Comparison of ENCODE assay signal across 11 mouse cellular contexts in genomic region chr14:19919789-19920188, GRCm38 (mm10). TPM values are rescaled to one million over a fixed set of nuclear protein-coding genes. Genes with fewer than 3 reads are reported as not detected.
DNase-seq lines count a peak whose midpoint lies in the region; ATAC-seq and TF ChIP-seq lines count a peak whose summit lies in the region.
"Had no signal": no experiment of that assay in that cellular context is flagged by ENCODE, and none has a peak within 500 bp of the region (broad histone marks: within the 10 kb centered on the region; RNA-seq: fewer than 3 reads in every experiment).

No protein-coding gene starts in this region.

- H3K9ac ChIP-seq in lung, embryonic 14.5 days, result no peak overlapping the region
- no peak overlapping the region for H3K9ac ChIP-seq in forebrain, embryonic 15.5 days (replicated peaks)
- H3K9ac ChIP-seq in limb, embryonic 13.5 days, result no peak overlapping the region
- no peak overlapping the region; the same call in 1 of the 2 replicates for H3K9ac ChIP-seq in neural tube, embryonic 14.5 days (replicated peaks; ENCODE audit: low read depth, low read length)
- H3K9ac ChIP-seq: liver, postnatal 0 days; stomach, embryonic 15.5 days had no signal

- intact Hi-C loops in left cerebral cortex, postnatal 4 days (cut with DNase I), result no loop called here

- no peaks in the 10 kb centered on the region for H3K9me3 ChIP-seq in lung, embryonic 14.5 days (ENCODE audit: low read depth, low read length)
- H3K9me3 ChIP-seq in forebrain, embryonic 15.5 days, result no peaks in the 10 kb centered on the region
- H3K9me3 ChIP-seq in limb, embryonic 13.5 days, result peaks cover 8% of the 10 kb centered on the region
- H3K9me3 ChIP-seq in neural tube, embryonic 14.5 days (ENCODE audit: control insufficient read depth, low read length), result no peaks in the 10 kb centered on the region
- H3K9me3 ChIP-seq: stomach, embryonic 15.5 days had no signal

- DNase-seq in lung, embryonic 14.5 days, result no peak
- no peak for DNase-seq in lung, postnatal 25 days (ENCODE audit: low spot score)
- no peak for DNase-seq in left cerebral cortex, postnatal 4 days
- no peak for DNase-seq in adrenal gland, adult 18-20 months (ENCODE audit: low spot score in 2 of 2)
- no peak for DNase-seq in thymus, adult 18-20 months
- DNase-seq: heart, adult 18-20 months; liver, postnatal 0 days had no signal

- H3K27ac ChIP-seq in lung, embryonic 14.5 days (ENCODE audit: low read depth), result peak overlapping the region; percentile 58; the same call in 1 of the 2 replicates
- H3K27ac ChIP-seq in forebrain, embryonic 15.5 days (replicated peaks), result peak overlapping the region; percentile 72
- peak overlapping the region; percentile 94 for H3K27ac ChIP-seq in limb, embryonic 13.5 days
- H3K27ac ChIP-seq in neural tube, embryonic 14.5 days (ENCODE audit: low read depth, low read length), result peak overlapping the region; percentile 72
- H3K27ac ChIP-seq: stomach, embryonic 15.5 days had no signal

- 69% methylated on average over 7 of the region's 7 CpGs for WGBS in lung, embryonic 14.5 days
- 17% methylated on average over 7 of the region's 7 CpGs for WGBS in forebrain, embryonic 15.5 days
- WGBS in limb, embryonic 13.5 days, result 44% methylated on average over 7 of the region's 7 CpGs
- 14% methylated on average over 7 of the region's 7 CpGs for WGBS in neural tube, embryonic 14.5 days

- H3K4me3 ChIP-seq in lung, embryonic 14.5 days (ENCODE audit: low read depth, low read length), result no peak overlapping the region
- no peak overlapping the region for H3K4me3 ChIP-seq in forebrain, embryonic 15.5 days
- no peak overlapping the region for H3K4me3 ChIP-seq in limb, embryonic 13.5 days
- no peak overlapping the region for H3K4me3 ChIP-seq in neural tube, embryonic 14.5 days (ENCODE audit: low read depth, low read length)
- H3K4me3 ChIP-seq: stomach, embryonic 15.5 days had no signal

- H3K36me3 ChIP-seq in lung, embryonic 14.5 days (ENCODE audit: insufficient read depth), result peaks cover 23% of the 10 kb centered on the region
- H3K36me3 ChIP-seq in forebrain, embryonic 15.5 days, result peaks cover 10% of the 10 kb centered on the region
- H3K36me3 ChIP-seq in limb, embryonic 13.5 days, result peaks cover 15% of the 10 kb centered on the region
- no peaks in the 10 kb centered on the region for H3K36me3 ChIP-seq in neural tube, embryonic 14.5 days (ENCODE audit: control insufficient read depth, insufficient read depth, low read length)
- H3K36me3 ChIP-seq: stomach, embryonic 15.5 days had no signal

- H3K4me1 ChIP-seq in lung, embryonic 14.5 days (ENCODE audit: insufficient read depth), result no peaks in the 10 kb centered on the region
- H3K4me1 ChIP-seq in forebrain, embryonic 15.5 days, result peaks cover 28% of the 10 kb centered on the region
- H3K4me1 ChIP-seq in limb, embryonic 13.5 days, result peaks cover 36% of the 10 kb centered on the region
- H3K4me1 ChIP-seq in neural tube, embryonic 14.5 days (ENCODE audit: control insufficient read depth, insufficient read depth, low read length), result peaks cover 22% of the 10 kb centered on the region; the same call in 1 of the 2 replicates
- H3K4me1 ChIP-seq: stomach, embryonic 15.5 days had no signal

- no peak for TF ChIP-seq CTCF in lung, embryonic 14.5 days (IDR thresholded peaks at IDR 0.05; ENCODE audit: low read depth)

- ATAC-seq in lung, embryonic 14.5 days (ENCODE audit: insufficient read depth), result no peak
- peak; percentile 43 for ATAC-seq in forebrain, embryonic 15.5 days (replicated peaks)
- no peak for ATAC-seq in limb, embryonic 13.5 days (ENCODE audit: low FRiP score, low read depth)
- peak; percentile 42; the same call in 1 of the 2 replicates for ATAC-seq in neural tube, embryonic 14.5 days (ENCODE audit: low read depth)
- ATAC-seq: liver, postnatal 0 days had no signal

- no peak overlapping the region for H3K4me2 ChIP-seq in lung, embryonic 14.5 days
- H3K4me2 ChIP-seq in forebrain, embryonic 15.5 days (replicated peaks), result no peak overlapping the region
- H3K4me2 ChIP-seq in limb, embryonic 13.5 days (replicated peaks), result peak overlapping the region; percentile 39
- no peak overlapping the region for H3K4me2 ChIP-seq in neural tube, embryonic 14.5 days (ENCODE audit: low read depth, low read length)
- H3K4me2 ChIP-seq: stomach, embryonic 15.5 days had no signal

- H3K27me3 ChIP-seq in lung, embryonic 14.5 days (ENCODE audit: insufficient read depth, low read length), result no peaks in the 10 kb centered on the region
- H3K27me3 ChIP-seq in forebrain, embryonic 15.5 days, result no peaks in the 10 kb centered on the region
- H3K27me3 ChIP-seq in limb, embryonic 13.5 days, result no peaks in the 10 kb centered on the region
- H3K27me3 ChIP-seq in neural tube, embryonic 14.5 days (ENCODE audit: control insufficient read depth, insufficient read depth, low read length), result no peaks in the 10 kb centered on the region
- H3K27me3 ChIP-seq: stomach, embryonic 15.5 days had no signal

RNA-seq across cellular contexts. Expression of gene Gng2, which starts 57.6 kb away (rescaled TPM):
- polyA plus RNA-seq in lung, embryonic 14.5 days (2014; fragmentation: Nextera tagmentation; extraction: Ambion mirVana), result 89.0 and 95.7 TPM in 2 replicates
- polyA plus RNA-seq in forebrain, embryonic 15.5 days (2015; fragmentation: Nextera tagmentation; extraction: Ambion mirVana), result 456 and 468 TPM in 2 replicates
- 62.1 and 71.6 TPM in 2 replicates for polyA plus RNA-seq in limb, embryonic 13.5 days (2015; fragmentation: Nextera tagmentation; extraction: Ambion mirVana)
- polyA plus RNA-seq in neural tube, embryonic 14.5 days (2014; fragmentation: Nextera tagmentation; extraction: Ambion mirVana), result 338 and 451 TPM in 2 replicates
- total RNA-seq in left cerebral cortex, postnatal 4 days (2021), result 100 to 1,000 TPM; 813 to 824 TPM
- total RNA-seq in adrenal gland, adult 18-20 months (2021), result 10 to 100 TPM; 17.5 to 30.5 TPM

Comparison
In these comparisons a context has a peak if more than half of its experiments do, and no peak if none do; other contexts are left out.
1. ATAC-seq: peak in forebrain, embryonic 15.5 days (single experiment) and neural tube, embryonic 14.5 days (single experiment); none in lung, embryonic 14.5 days (single experiment) and limb, embryonic 13.5 days (single experiment).
2. Peak in every context shown above with its lines, with median percentiles within 50 percentile points of each other: H3K27ac ChIP-seq.